Mouse (Mus musculus): ENCODE results near the gene Npcd. TPM values are rescaled to one million over a fixed set of nuclear protein-coding genes. Genes with fewer than 3 reads are reported as not detected.

The Npcd gene
- polyA plus RNA-seq, 1 experiment from 2014 or later = not detected

DNA sequence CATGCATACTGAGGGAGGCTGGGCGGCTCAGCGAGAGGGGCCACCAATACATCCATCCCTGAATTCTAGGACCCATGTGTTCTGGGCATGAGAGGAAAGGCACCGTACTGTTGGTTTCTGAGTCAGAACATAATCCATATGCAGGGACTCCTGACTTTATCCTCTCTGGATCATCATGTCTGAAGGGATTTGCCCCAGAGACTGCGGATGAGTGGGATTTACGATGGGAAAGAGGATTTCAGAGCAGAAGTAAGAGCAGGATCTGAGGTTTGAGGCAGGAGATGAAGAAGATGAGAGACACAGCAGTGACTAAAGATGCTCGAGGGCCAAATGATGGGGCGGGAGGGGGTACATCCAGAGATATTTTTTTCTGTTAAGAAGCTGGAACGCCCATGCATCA lies 39.5 kb upstream of the Npcd start:
- Histone ChIP-seq H3K9ac (ENCODE audit: low read depth, low read length) (no peak overlapping the region), H3K9me3 (ENCODE audit: control insufficient read depth, low read length) (no peaks in the 10 kb centered on the region), H3K4me3 (ENCODE audit: low read depth, low read length) (no peak overlapping the region), H3K4me1 (replicated peaks; ENCODE audit: control insufficient read depth, insufficient read depth, low read length) (no peaks in the 10 kb centered on the region), H3K27ac (ENCODE audit: low read depth, low read length) (no peak overlapping the region), H3K4me2 (no peak overlapping the region), H3K27me3 (replicated peaks; ENCODE audit: control insufficient read depth, insufficient read depth, low read length) (no peaks in the 10 kb centered on the region; the same call in 1 of the 2 replicates), H3K36me3 (ENCODE audit: control insufficient read depth, insufficient read depth, low read length) (no peaks in the 10 kb centered on the region)
- DNase-seq (ENCODE audit: low spot score) (no peak), ATAC-seq (replicated peaks; ENCODE audit: low FRiP score) (no peak)
- whole genome bisulfite sequencing = 83% methylated on average over 8 of the region's 8 CpGs

DNA sequence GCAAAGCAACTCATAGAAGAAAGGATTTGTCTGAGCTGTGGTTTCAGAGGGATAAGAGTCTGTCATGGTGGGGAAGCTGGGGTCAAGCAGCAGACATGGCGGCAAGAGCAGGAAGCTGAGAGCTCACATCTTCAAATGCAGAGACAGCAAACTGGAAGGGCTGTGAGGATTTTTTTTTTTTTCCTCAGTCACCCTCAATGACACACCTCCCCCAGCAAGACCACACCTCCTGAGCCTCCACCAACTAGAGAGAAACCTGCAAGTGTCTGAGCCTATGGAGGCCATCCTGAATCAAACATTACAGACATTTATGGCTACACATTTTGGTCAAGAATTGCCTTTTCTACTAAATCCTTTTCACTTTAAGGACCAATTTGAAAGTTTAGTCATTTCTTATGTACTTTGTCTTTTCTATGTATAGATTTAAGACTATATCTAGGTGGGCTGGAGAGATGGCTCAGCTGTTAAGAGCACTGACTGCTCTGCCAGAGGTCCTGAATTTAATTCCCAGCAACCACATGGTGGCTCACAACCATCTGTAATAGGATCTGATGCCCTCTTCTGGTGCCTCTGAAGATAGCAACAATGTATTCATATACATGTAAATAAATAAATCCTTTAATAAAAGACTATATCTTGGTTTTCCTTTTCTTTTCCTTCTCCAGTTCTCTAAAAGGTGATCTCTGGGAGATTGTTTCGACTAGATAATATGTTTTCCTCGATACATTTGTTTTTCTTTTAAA lies 33.4 kb upstream of the Npcd start:
- no peak overlapping the region for H3K27ac ChIP-seq (ENCODE audit: low read depth, low read length)
- no peaks in the 10 kb centered on the region for H3K9me3 ChIP-seq (ENCODE audit: control insufficient read depth, low read length)
- H3K27me3 ChIP-seq (replicated peaks; ENCODE audit: control insufficient read depth, insufficient read depth, low read length) = no peaks in the 10 kb centered on the region
- DNase-seq (ENCODE audit: low spot score) = no peak
- no peak for ATAC-seq (replicated peaks; ENCODE audit: low FRiP score)
- no peak overlapping the region for H3K9ac ChIP-seq (ENCODE audit: low read depth, low read length)
- no peak overlapping the region for H3K4me3 ChIP-seq (ENCODE audit: low read depth, low read length)
- no peaks in the 10 kb centered on the region for H3K4me1 ChIP-seq (replicated peaks; ENCODE audit: control insufficient read depth, insufficient read depth, low read length)
- 62% methylated on average over 3 of the region's 3 CpGs for whole genome bisulfite sequencing
- no peaks in the 10 kb centered on the region for H3K36me3 ChIP-seq (ENCODE audit: control insufficient read depth, insufficient read depth, low read length)
- no peak overlapping the region for H3K4me2 ChIP-seq

DNA sequence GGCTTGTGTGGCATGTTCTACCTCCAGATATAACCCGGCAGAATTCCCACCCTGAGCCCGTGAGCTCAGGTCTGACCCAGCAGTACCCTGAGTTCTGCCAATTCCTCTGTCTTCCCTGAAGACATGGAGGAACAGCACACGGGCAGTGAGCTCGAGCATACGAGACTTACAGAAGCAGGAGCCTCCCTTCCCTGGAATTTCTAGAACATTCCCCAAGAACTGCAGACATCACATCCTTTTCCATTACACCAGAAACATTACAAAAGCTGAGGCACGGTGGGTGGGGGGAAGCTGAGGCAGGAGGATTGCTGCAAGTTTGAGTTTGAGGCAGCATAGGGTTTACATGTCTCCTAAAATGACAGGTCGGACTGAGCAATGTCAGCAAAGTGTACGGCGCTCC lies 25.8 kb upstream of the Npcd start:
- Histone ChIP-seq H3K4me1 (replicated peaks; ENCODE audit: control insufficient read depth, insufficient read depth, low read length) (no peaks in the 10 kb centered on the region), H3K9me3 (ENCODE audit: control insufficient read depth, low read length) (no peaks in the 10 kb centered on the region), H3K4me2 (no peak overlapping the region), H3K9ac (ENCODE audit: low read depth, low read length) (no peak overlapping the region), H3K27ac (ENCODE audit: low read depth, low read length) (no peak overlapping the region), H3K27me3 (replicated peaks; ENCODE audit: control insufficient read depth, insufficient read depth, low read length) (no peaks in the 10 kb centered on the region), H3K4me3 (ENCODE audit: low read depth, low read length) (no peak overlapping the region), H3K36me3 (ENCODE audit: control insufficient read depth, insufficient read depth, low read length) (no peaks in the 10 kb centered on the region)
- 78% methylated on average over 9 of the region's 9 CpGs for WGBS
- no peak for ATAC-seq (replicated peaks; ENCODE audit: low FRiP score)
- no peak for DNase-seq (ENCODE audit: low spot score)

DNA sequence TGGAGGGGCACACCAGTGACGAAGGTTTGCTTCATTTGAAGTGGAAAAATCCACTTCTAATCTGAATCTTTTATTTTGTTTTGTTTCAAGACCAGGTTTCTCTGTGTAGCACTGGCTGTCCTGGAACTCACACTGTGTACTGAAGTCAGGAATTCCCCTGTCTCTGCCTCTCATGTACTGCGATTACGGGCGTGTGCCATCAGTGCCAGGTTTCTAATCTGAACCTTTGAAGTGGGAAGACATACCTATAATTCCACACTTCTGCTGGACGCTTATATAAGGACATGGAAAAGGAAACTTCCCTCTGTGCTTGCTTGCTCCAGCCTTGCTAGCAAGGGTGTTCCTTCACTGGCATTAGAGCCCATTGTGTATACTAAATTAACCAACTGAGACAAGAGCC lies 24.9 kb upstream of the Npcd start:
- Histone ChIP-seq H3K27me3 (replicated peaks; ENCODE audit: control insufficient read depth, insufficient read depth, low read length) (no peaks in the 10 kb centered on the region), H3K4me2 (no peak overlapping the region), H3K9ac (ENCODE audit: low read depth, low read length) (no peak overlapping the region), H3K36me3 (ENCODE audit: control insufficient read depth, insufficient read depth, low read length) (no peaks in the 10 kb centered on the region), H3K4me1 (replicated peaks; ENCODE audit: control insufficient read depth, insufficient read depth, low read length) (no peaks in the 10 kb centered on the region), H3K4me3 (ENCODE audit: low read depth, low read length) (no peak overlapping the region), H3K9me3 (ENCODE audit: control insufficient read depth, low read length) (no peaks in the 10 kb centered on the region), H3K27ac (ENCODE audit: low read depth, low read length) (no peak overlapping the region)
- no peak for ATAC-seq (replicated peaks; ENCODE audit: low FRiP score)
- WGBS = 81% methylated on average over 5 of the region's 5 CpGs
- DNase-seq (ENCODE audit: low spot score) = no peak

DNA sequence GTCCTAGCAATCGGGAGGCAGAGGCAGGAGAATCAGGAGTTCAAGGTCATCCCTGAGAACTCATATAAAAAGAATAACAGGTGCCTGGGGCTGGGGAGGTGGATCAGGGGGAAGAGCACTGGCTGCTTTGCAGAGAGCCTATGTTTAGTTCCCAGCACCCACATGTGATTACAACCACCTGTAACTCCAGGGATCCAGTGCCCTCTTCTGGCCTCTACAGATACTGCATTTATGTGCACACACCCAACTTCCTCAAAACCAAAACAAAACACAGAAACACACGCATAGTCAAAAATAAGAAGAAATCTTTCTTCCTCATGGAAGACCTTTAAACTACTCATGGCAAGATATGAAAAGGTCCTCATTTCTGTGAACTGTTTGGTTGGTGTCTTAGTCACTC lies 16.1 kb upstream of the Npcd start:
- Histone ChIP-seq H3K4me3 (ENCODE audit: low read depth, low read length) (no peak overlapping the region), H3K4me1 (replicated peaks; ENCODE audit: control insufficient read depth, insufficient read depth, low read length) (no peaks in the 10 kb centered on the region), H3K4me2 (no peak overlapping the region), H3K27me3 (replicated peaks; ENCODE audit: control insufficient read depth, insufficient read depth, low read length) (peaks cover 2% of the 10 kb centered on the region; the same call in 1 of the 2 replicates), H3K9me3 (ENCODE audit: control insufficient read depth, low read length) (no peaks in the 10 kb centered on the region), H3K36me3 (ENCODE audit: control insufficient read depth, insufficient read depth, low read length) (no peaks in the 10 kb centered on the region), H3K9ac (ENCODE audit: low read depth, low read length) (no peak overlapping the region), H3K27ac (ENCODE audit: low read depth, low read length) (no peak overlapping the region)
- ATAC-seq (replicated peaks; ENCODE audit: low FRiP score) (no peak), DNase-seq (ENCODE audit: low spot score) (no peak)
- 82% methylated on average over 2 of the region's 2 CpGs for WGBS

DNA sequence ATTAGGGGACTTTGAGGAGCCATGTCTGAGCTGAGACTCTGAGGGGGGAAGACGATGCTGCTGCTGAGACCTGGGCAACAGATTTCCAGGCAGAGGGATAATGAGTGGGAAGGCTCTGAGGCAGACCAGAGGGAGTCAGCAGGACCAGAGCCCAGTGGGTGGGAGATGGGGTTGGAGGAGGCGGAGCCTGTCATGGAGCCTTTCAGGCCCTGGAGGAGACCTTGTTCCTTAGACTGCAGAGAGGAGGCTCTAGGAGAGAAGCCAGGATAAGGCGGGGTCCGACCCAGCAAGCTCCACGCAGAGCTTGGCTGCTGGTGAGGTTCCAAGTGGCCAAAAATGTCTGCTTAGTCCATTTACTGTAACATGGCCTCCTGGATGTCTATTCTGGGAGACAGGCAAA lies 13.1 kb upstream of the Npcd start:
- Histone ChIP-seq H3K36me3 (ENCODE audit: control insufficient read depth, insufficient read depth, low read length) (no peaks in the 10 kb centered on the region), H3K4me3 (ENCODE audit: low read depth, low read length) (no peak overlapping the region), H3K9me3 (ENCODE audit: control insufficient read depth, low read length) (no peaks in the 10 kb centered on the region), H3K27ac (ENCODE audit: low read depth, low read length) (no peak overlapping the region), H3K9ac (ENCODE audit: low read depth, low read length) (no peak overlapping the region), H3K27me3 (replicated peaks; ENCODE audit: control insufficient read depth, insufficient read depth, low read length) (peaks cover 2% of the 10 kb centered on the region; the same call in 1 of the 2 replicates), H3K4me1 (replicated peaks; ENCODE audit: control insufficient read depth, insufficient read depth, low read length) (no peaks in the 10 kb centered on the region), H3K4me2 (no peak overlapping the region)
- ATAC-seq (replicated peaks; ENCODE audit: low FRiP score) (no peak), DNase-seq (ENCODE audit: low spot score) (no peak)
- WGBS = 27% methylated on average over 5 of the region's 5 CpGs

GRCm38 (mm10) chr15:79845986-79846385 lies 11.9 kb upstream of the Npcd start:
- no peak for DNase-seq (ENCODE audit: low spot score)
- no peaks in the 10 kb centered on the region for H3K4me1 ChIP-seq (replicated peaks; ENCODE audit: control insufficient read depth, insufficient read depth, low read length)
- WGBS = 66% methylated on average over 4 of the region's 4 CpGs
- no peak overlapping the region for H3K4me3 ChIP-seq (ENCODE audit: low read depth, low read length)
- H3K9ac ChIP-seq (ENCODE audit: low read depth, low read length) = no peak overlapping the region
- no peaks in the 10 kb centered on the region for H3K36me3 ChIP-seq (ENCODE audit: control insufficient read depth, insufficient read depth, low read length)
- H3K4me2 ChIP-seq = no peak overlapping the region
- H3K27me3 ChIP-seq (replicated peaks; ENCODE audit: control insufficient read depth, insufficient read depth, low read length) = peaks cover 7% of the 10 kb centered on the region; the same call in 1 of the 2 replicates
- no peak overlapping the region for H3K27ac ChIP-seq (ENCODE audit: low read depth, low read length)
- no peaks in the 10 kb centered on the region for H3K9me3 ChIP-seq (ENCODE audit: control insufficient read depth, low read length)
- no peak for ATAC-seq (replicated peaks; ENCODE audit: low FRiP score)

GRCm38 (mm10) chr15:79842985-79843384 lies 8.9 kb upstream of the Npcd start:
- ATAC-seq (replicated peaks; ENCODE audit: low FRiP score) (no peak), DNase-seq (ENCODE audit: low spot score) (no peak)
- H3K27me3 ChIP-seq (replicated peaks; ENCODE audit: control insufficient read depth, insufficient read depth, low read length) = peaks cover 5% of the 10 kb centered on the region; the same call in 1 of the 2 replicates
- H3K9ac ChIP-seq (ENCODE audit: low read depth, low read length) = no peak overlapping the region
- H3K36me3 ChIP-seq (ENCODE audit: control insufficient read depth, insufficient read depth, low read length) = no peaks in the 10 kb centered on the region
- no peaks in the 10 kb centered on the region for H3K4me1 ChIP-seq (replicated peaks; ENCODE audit: control insufficient read depth, insufficient read depth, low read length)
- no peak overlapping the region for H3K4me3 ChIP-seq (ENCODE audit: low read depth, low read length)
- no peaks in the 10 kb centered on the region for H3K9me3 ChIP-seq (ENCODE audit: control insufficient read depth, low read length)
- H3K4me2 ChIP-seq = no peak overlapping the region
- H3K27ac ChIP-seq (ENCODE audit: low read depth, low read length) = no peak overlapping the region
- 76% methylated on average over 3 of the region's 3 CpGs for WGBS

DNA sequence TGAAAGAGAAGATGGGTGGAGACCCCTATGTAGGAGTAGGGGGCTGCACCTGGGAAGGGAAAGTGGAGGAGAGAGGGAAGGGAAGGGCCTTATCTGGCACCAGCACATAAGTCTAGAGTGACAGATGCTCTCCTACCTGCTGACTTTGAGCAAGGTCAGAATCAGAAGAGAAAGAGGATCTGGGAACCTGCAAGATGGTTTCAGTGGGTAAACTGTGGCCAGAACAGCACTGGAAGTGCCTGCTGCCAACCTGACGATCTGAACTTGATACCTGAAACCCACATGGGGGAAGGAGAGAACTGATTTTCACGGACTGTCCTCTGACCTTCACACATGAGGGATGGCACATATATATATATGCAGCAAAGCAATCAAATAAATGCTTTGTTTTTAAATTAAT lies 6.2 kb upstream of the Npcd start:
- Histone ChIP-seq H3K9ac (ENCODE audit: low read depth, low read length) (no peak overlapping the region), H3K27me3 (replicated peaks; ENCODE audit: control insufficient read depth, insufficient read depth, low read length) (0 out of 2 replicates have a peak, but pooled peaks cover 5% of the 10 kb centered on the region), H3K27ac (ENCODE audit: low read depth, low read length) (no peak overlapping the region), H3K9me3 (ENCODE audit: control insufficient read depth, low read length) (no peaks in the 10 kb centered on the region), H3K4me3 (ENCODE audit: low read depth, low read length) (no peak overlapping the region), H3K36me3 (ENCODE audit: control insufficient read depth, insufficient read depth, low read length) (no peaks in the 10 kb centered on the region), H3K4me2 (no peak overlapping the region), H3K4me1 (replicated peaks; ENCODE audit: control insufficient read depth, insufficient read depth, low read length) (no peaks in the 10 kb centered on the region)
- WGBS = 46% methylated on average over 2 of the region's 2 CpGs
- ATAC-seq (replicated peaks; ENCODE audit: low FRiP score) (no peak), DNase-seq (ENCODE audit: low spot score) (no peak)
